Mouse (Mus musculus) thymus, adult 18-20 months (tissue): ENCODE data around the gene Adam15.
A peak's percentile ranks its signal among the peaks of the same experiment; 100 is the strongest.

Experiments used
- DNase-seq, 2 experiments: peaks; one replicate each; pipeline ENCODE4 v3.0.0; 2022; ENCODE audit warnings: mixed read lengths in 2 of 2

Gene Adam15

GRCm38 (mm10) chr3:89321183-89322130 lies 28.3 kb downstream of the Adam15 start:
- no peak for DNase-seq

GRCm38 (mm10) chr3:89320581-89321182 lies 29.1 kb downstream of the Adam15 start:
- peak in 1 of 2 experiments; percentile 34 for DNase-seq

DNA sequence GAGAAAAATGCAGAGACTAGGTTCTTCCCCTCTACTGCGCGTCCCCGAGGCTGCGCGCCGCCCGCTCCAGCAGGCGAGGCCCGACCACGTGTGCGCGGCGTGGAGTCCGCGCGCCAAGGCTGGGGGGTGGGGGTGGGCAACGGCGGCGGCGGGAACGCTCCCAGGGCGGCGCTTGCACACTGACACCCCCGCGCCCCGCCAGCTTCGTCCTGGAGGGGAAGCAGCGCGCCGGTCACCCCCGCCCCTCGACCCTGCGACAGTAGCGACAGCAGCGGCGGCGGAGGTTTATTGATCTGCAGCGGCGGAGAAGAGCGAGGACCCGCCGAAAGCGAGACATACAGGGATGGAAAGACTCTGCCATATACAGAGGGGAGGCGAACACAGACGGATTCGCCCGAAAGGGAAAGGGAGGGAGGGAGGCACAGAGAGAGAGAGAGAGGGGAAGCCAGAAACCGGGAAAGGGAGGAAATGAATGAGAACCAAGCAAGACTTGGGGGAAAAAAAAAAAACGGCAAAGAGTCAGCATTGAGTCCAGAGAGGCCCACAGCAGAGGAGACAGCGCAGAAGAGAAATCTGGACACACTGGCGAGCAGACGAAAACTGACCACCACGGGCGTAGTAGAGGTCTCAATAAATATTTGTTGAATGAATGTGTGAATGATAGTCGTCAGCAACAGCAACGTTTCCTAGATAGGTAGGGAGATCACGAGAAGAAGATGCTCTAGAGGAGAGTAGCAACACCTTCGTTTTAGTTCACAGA lies 30.0 kb downstream of the Adam15 start:
- no peak for DNase-seq

GRCm38 (mm10) chr3:89318971-89319590 lies 30.7 kb downstream of the Adam15 start:
- no peak for DNase-seq

DNA sequence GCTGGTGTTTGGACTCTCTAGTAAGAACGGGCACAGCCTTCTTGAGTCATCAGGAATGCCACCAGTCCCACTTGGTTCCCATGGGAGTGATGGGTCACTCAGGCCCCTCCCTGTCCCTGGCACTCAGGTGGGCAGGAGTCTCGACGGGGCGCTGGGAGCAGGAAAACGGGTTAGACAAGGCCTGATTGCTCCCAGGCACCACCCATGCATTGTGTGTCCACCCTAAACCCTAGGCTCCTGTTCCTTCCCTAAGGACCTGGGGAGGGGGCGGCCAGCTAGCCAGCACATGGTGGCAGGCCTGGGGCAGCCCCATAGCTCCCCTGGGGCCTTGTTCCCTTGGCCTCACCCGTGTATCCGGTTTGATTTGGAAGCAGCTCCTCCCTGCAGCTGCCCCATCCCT lies 31.5 kb downstream of the Adam15 start:
- DNase-seq, result no peak

- no peak for DNase-seq
Measured at GRCm38 (mm10) chr3:89317246-89317645, 32.5 kb downstream of the Adam15 start.

- DNase-seq, result peak; percentile 45 to 59
Measured at GRCm38 (mm10) chr3:89316833-89317232, 33.0 kb downstream of the Adam15 start.

DNA sequence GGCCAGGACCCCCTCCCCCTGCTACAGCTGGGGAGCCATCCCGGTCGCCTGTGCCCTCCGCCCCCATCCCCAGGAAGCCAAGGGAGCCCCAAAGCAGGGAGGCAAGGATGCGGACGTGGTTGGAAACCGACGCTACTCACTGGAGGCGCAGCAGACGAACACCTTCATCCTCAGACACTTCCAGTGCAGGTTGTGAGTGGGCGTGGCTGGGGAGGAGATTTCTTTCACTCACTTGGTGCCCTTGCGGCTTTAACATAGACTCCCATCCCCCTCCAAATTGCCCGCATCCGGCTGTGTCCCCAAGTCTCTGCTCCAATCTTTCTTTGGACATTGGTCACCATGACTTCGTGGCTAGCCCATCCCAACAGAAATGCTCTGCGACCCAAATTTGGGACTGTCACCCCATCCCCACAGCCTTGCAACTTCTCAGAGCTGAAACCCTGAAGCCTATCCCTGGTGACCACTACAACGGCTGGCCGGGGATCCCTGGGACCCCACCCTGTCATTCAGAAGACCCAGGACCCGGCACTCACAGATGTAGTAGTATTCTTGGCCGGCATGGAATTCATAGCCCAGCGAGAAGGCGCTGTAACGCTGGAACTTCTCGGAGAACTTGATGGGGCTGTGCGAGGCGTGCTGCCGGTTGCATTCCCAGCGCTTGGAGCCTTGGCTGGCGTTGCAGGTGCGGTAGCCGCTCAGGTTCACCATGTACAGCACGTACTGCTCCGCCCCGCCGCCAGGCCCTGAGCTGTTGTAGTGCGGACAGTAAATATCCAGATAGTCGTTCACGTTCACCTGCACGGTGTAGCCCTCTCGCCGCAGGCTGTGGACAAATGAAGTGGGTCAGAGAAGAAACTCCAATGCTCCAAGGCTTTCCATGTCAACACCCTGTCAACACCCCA lies 33.6 kb downstream of the Adam15 start:
- DNase-seq, result peak in 1 of 2 experiments; percentile 24

DNA sequence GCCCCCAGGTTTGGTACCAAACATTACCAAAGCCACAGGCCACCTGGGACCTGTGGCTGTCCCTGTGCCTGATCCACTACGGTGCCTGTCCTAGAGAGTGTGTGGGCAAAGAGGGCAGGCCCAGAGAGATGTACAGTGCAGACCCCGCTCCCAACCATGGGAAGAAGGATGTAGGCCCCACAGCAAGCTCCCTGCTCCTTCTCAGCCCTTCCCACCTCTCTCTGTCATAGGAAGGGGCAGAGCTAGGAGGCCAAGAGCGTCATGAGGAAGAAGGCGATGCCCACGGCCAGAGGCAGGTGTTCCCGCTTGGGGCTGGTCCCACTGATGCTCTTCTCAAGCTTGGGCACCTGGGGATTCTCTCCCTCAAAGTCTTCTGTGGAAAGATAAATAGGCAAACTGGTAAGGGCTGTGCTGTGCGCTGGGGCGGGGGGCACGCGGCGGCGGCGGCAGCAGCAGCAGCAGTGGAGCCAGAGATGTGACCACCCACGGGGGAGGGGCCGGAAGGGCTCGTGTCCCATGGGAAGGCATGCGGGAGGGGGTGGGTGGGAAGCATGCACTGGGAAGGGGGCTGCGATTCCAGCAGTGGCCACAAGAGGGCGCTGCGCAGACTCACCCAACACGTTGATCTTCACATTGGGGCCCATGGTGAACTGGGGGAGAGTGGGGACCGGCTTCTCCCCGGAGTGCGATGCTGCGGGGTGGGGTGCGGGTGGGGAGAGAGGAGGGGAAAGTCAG lies 34.4 kb downstream of the Adam15 start:
- DNase-seq, result peak in 1 of 2 experiments; percentile 37

- DNase-seq, result no peak
Measured at GRCm38 (mm10) chr3:89314791-89315190, 35.0 kb downstream of the Adam15 start.

DNA sequence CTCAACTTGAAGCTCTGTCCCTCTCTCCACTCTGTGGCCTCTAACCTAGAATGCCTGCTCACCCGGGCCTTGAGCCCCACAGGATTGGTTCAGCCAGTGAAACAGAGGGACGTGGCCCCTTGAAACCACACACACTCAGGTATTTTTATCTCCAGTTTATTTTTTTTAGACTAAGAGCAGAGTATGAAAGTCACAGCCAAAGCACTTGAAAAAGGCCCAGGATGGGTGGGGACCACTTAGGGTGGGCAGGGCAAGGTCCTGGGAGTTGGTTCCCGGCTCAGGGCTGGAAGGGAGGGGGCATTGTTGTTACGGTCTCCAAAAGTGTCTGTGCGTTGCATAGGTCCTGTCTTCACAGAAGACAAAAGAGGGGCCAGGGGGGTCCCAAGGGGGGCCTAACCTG lies 35.5 kb downstream of the Adam15 start:
- no peak for DNase-seq

DNA sequence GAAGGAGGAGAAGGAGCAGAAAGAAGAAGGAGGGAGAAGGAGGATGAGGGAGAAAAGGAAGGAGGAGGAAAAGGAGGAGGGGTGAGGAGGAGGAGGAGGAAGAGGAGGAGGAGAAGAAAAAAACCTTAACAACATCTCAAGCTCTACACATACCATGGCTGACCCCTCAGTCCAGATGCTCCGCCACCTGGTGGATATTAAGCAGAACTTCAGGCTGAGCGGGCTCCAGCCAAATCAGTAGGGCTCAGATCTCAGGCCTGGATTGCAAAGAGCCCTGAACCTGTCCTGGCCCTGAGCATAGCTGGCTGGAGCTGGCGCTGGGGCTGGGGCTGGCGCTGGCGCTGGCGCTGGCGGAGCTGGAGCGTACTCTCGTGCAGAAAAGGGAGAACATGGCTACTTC lies 41.7 kb downstream of the Adam15 start:
- DNase-seq, result no peak

- DNase-seq, result no peak
Measured at GRCm38 (mm10) chr3:89305551-89306325, 44.1 kb downstream of the Adam15 start.

DNA sequence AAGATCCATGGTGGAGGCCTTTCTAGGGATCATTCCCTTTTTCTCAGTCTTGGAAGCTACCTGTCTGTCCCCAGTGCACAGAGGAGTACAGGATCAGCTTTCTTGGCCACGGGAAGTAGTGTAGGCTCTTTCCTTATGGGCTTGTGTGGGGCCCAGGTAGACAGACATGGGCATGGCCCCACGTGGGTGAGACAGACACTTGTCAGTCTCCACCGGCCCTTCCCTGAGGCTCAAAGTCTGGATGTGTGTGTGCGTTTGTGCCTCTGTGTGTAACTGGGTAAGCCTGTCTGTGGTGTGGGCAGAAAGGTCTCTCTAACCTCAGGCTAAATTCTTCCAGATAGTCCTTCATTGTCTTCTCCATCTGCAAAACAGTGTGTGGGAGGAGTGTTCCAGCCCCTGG lies 44.7 kb downstream of the Adam15 start:
- DNase-seq, result no peak

DNA sequence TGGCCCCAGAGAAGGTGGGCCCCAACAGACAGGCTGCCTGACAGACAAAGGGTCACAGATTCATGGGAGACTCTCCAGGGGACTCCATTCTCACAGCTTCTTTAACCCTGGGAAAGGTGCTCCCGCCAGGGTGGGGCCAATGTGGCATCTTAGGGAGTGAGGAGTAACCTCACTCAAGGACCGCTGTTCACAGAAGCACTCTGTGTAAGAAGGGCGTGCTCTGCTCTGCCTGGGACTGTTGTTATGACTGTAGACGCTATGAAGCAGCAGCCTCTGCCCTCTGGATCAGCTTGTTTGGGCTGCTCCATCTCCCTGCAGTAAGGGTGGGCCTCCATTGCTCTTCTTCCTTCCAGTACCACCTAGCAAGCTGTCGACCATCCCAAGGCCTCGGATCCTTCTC lies 45.4 kb downstream of the Adam15 start:
- DNase-seq, result no peak

GRCm38 (mm10) chr3:89300514-89300913 lies 49.3 kb downstream of the Adam15 start:
- DNase-seq, result no peak

DNA sequence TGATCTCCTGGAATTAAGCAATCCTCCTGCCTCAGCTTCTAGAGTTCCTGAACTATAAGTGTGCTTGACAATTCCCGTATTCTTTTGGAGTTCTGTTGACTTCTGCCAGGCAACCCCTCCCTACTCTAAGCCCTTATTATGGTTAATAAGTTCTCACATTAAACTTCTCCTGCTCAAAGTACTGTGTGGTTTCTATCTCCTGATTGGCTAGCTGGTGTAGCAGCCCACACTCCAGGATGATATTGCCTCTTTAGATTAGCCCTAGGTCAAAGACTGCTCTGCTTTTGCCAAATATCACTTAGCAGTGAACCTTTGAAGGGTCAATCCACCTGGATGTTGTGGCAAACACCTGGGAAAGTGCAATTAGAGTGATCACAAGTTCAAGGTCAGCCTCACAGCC lies 49.7 kb downstream of the Adam15 start:
- no peak for DNase-seq

DNA sequence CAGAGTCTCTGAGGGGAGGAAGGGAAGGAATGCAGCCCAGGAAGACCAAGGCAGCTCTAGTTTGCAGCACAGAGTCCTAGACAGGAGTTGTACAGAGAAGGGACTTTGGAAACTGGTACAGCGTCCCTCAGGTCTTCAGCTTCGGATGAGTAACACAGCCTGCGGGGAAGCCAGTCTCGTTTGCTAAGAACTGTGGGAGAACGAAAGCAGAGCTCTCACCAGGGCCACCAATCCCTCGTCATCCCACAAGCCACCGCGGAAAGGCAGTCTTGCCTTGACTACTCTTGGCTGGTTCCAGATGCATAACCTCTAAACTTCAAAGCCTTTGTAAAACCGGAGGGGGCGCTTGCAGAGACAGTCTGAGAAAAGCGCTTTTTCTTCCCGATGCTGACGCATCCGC lies 50.3 kb downstream of the Adam15 start:
- DNase-seq, result no peak

- DNase-seq, result no peak
Measured at GRCm38 (mm10) chr3:89298908-89299307, 50.9 kb downstream of the Adam15 start.

DNA sequence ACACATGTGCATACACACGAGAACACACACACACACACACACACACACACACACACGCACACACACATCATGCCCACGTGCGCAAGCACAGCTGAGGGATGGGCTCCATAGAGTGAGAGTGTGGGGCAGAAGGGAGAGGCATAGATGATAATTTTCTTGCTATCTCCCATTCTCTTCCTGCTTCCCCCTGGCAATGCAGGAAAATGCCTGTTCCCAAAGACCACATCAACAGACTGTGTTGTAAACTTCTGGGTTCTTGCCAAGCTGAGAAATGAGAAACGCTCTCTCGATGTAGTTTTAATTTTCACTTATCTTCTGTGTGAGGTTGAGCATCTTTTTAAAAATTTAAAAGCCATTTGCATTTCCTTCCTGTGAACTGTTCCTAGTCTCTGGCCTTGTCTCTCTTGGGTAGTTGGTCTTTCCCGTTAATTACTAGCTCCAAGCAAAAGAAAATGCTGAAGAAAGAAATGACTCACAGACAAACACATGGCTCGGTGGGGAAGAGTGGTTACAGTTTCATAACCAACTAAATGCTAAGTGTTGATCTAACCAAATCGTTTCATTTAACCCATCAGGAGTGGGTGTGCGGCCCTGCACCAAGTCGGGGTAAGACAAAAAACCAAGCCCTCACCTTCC lies 52.9 kb downstream of the Adam15 start:
- DNase-seq, result no peak
